Mouse (Mus musculus) hindbrain, embryonic 12.5 days (tissue): ENCODE results near the gene Mylpf. TPM values are rescaled to one million over a fixed set of nuclear protein-coding genes. Genes with fewer than 3 reads are reported as not detected.
"Not testable (repeated sequence)": the region's sequence is repeated elsewhere in the genome, so short reads cannot be mapped to it uniquely, and the experiment has no call there.

Source experiments
- ATAC-seq: fragments of 200-750 bp; cut with Nextera tagmentation; 2 replicates; pipeline ENCODE4 v1.8.0; 2017; ENCODE audit warnings: moderate TSS enrichment; ENCODE audit not compliant: low FRiP score
- H3K27ac ChIP-seq: fragments of 300-500 bp; sonication (generic); 2 replicates; pipeline ENCODE4 v1.5.1; 2016; ENCODE audit warnings: mild to moderate bottlenecking
- H3K27me3 ChIP-seq: fragments of 300-500 bp; sonication (generic); 2 replicates; pipeline ENCODE4 v1.6.1; 2016; ENCODE audit warnings: mild to moderate bottlenecking
- H3K36me3 ChIP-seq: fragments of 300-500 bp; sonication (generic); 2 replicates; pipeline ENCODE4 v1.6.1; 2016; ENCODE audit warnings: mild to moderate bottlenecking
- H3K4me1 ChIP-seq: fragments of 300-500 bp; sonication (generic); 2 replicates; pipeline ENCODE4 v1.6.1; 2016
- H3K4me2 ChIP-seq: fragments of 300-500 bp; sonication (generic); replicated peaks from 2 replicates; pipeline ENCODE4 v1.6.1; 2016; ENCODE audit warnings: mild to moderate bottlenecking
- H3K4me3 ChIP-seq: fragments of 300-500 bp; sonication (generic); 2 replicates; pipeline ENCODE4 v1.5.1; 2016; ENCODE audit warnings: mild to moderate bottlenecking
- H3K9ac ChIP-seq: fragments of 300-500 bp; sonication (generic); 2 replicates; pipeline ENCODE4 v1.6.1; 2016; ENCODE audit warnings: mild to moderate bottlenecking, moderate library complexity
- H3K9me3 ChIP-seq: fragments of 300-500 bp; sonication (generic); replicated peaks from 2 replicates; pipeline ENCODE4 v1.6.1; 2016; ENCODE audit warnings: mild to moderate bottlenecking
- WGBS: fragments of 180-500 bp; shearing (Covaris S2); methylation state at CpG from one replicate; pipeline ENCODE4 v1.1.7; 2016; 5-methylcytosine and 5-hydroxymethylcytosine counted together
- polyA plus RNA-seq: library from polyadenylated mRNA; unstranded; fragments of >200 nt; fragmentation: Nextera tagmentation; extraction: Ambion mirVana; gene quantifications from 2 replicates; pipeline ENCODE4 v1.2.1, GENCODE M21; 2016

The Mylpf gene
- 19.5 and 46.1 TPM in 2 replicates for polyA plus RNA-seq

GRCm38 (mm10) chr7:127208553-127209438 is at the start of gene Mylpf:
Gene Mylpf, plus strand, starts transcription at chr7:127208890.
- H3K4me2 ChIP-seq, result peak within 1 kb of the TSS; percentile 93
- ATAC-seq, result peak; percentile 95
- H3K9ac ChIP-seq, result peak within 1 kb of the TSS; percentile 97
- H3K4me1 ChIP-seq, result peaks cover 28% of the 10 kb centered on the region
- H3K9me3 ChIP-seq, result no peaks in the 10 kb centered on the region
- peaks cover 6% of the 10 kb centered on the region for H3K36me3 ChIP-seq
- H3K27me3 ChIP-seq, result peaks cover 5% of the 10 kb centered on the region
- peak within 1 kb of the TSS; percentile 98 for H3K4me3 ChIP-seq
- WGBS, result under 1% methylated on average over 44 of the region's 44 CpGs
- peak within 1 kb of the TSS; percentile 89 for H3K27ac ChIP-seq

- Histone ChIP-seq H3K4me1 (no peaks in the 10 kb centered on the region), H3K4me2 (no peak overlapping the region)
- WGBS, result 90% methylated on average over 5 of the region's 5 CpGs
Measured at GRCm38 (mm10) chr7:127162546-127162945, 46.1 kb upstream of the Mylpf start.

DNA sequence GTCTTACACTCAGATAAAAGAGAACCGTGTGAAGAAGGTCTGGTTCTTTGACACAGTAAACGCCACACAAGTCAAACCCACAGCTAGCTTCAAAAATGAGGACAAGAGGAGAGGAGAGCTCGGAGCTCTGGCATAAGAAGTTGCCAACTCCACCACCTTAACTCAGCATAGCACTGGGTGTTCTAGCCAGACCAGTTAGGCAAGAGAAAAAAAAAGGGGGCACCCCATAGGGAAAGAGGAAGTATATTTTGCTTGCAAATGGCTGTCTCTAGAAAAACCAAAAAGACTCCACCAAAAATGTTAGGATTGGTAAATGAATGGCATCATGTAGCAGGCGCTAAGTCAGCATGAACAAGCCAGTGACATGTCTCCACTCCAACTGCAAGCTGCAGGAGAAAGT is 44.7 kb upstream of the Mylpf start:
- no peak for ATAC-seq

More at GRCm38 (mm10) chr7:127162546-127162945, 46.1 kb upstream of the Mylpf start:
- no peak for ATAC-seq
- Histone ChIP-seq H3K9me3 (no peaks in the 10 kb centered on the region), H3K9ac (no peak overlapping the region), H3K27me3 (no peaks in the 10 kb centered on the region), H3K27ac (no peak overlapping the region), H3K4me3 (no peak overlapping the region), H3K36me3 (no peaks in the 10 kb centered on the region)

GRCm38 (mm10) chr7:127165607-127166493 is 42.8 kb upstream of the Mylpf start:
- no peak overlapping the region for H3K9ac ChIP-seq
- H3K27me3 ChIP-seq, result no peaks in the 10 kb centered on the region
- no peak overlapping the region for H3K27ac ChIP-seq
- 86% methylated on average over 12 of the region's 12 CpGs for WGBS
- H3K36me3 ChIP-seq, result no peaks in the 10 kb centered on the region
- H3K4me3 ChIP-seq, result no peak overlapping the region
- no peak overlapping the region for H3K4me2 ChIP-seq
- H3K4me1 ChIP-seq, result no peaks in the 10 kb centered on the region
- ATAC-seq, result no peak
- no peaks in the 10 kb centered on the region for H3K9me3 ChIP-seq

More for the DNA sequence above, 44.7 kb upstream of the Mylpf start:
- no peak overlapping the region for H3K4me2 ChIP-seq
- no peaks in the 10 kb centered on the region for H3K9me3 ChIP-seq
- H3K36me3 ChIP-seq, result no peaks in the 10 kb centered on the region
- no peak overlapping the region for H3K9ac ChIP-seq
- no peaks in the 10 kb centered on the region for H3K4me1 ChIP-seq
- no peak overlapping the region for H3K4me3 ChIP-seq
- 83% methylated on average over 4 of the region's 4 CpGs for WGBS
- H3K27ac ChIP-seq, result no peak overlapping the region
- no peaks in the 10 kb centered on the region for H3K27me3 ChIP-seq

DNA sequence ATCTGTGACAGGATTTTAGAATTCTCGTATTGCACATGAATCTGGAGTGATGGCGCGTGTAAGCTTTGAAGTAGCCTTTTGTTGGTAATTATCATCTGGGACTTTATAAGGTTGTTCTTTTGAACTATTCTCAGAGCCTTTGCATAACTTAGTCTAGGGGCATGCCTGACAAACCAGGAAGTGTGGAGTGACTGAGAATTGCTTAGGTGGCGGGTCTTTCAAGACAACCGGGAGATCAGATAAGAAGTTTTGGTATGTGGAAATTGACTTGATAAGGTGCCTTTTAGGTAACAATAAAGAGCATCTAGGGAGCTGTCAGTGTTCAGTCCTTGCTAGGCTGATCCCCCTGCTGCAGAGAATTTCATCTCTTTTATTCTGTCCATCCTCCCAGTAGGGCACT is 42.2 kb upstream of the Mylpf start:
- no peak for ATAC-seq
- H3K4me2 ChIP-seq, result no peak overlapping the region
- no peaks in the 10 kb centered on the region for H3K4me1 ChIP-seq
- no peaks in the 10 kb centered on the region for H3K36me3 ChIP-seq
- WGBS, result 88% methylated on average over 5 of the region's 5 CpGs
- no peak overlapping the region for H3K27ac ChIP-seq
- H3K9me3 ChIP-seq, result no peaks in the 10 kb centered on the region
- no peak overlapping the region for H3K9ac ChIP-seq
- H3K27me3 ChIP-seq, result no peaks in the 10 kb centered on the region
- H3K4me3 ChIP-seq, result no peak overlapping the region

GRCm38 (mm10) chr7:127176937-127177336 is 31.8 kb upstream of the Mylpf start:
- no peak overlapping the region for H3K4me3 ChIP-seq
- no peak overlapping the region for H3K9ac ChIP-seq
- no peak overlapping the region for H3K27ac ChIP-seq
- H3K36me3 ChIP-seq, result no peaks in the 10 kb centered on the region
- WGBS, result 74% methylated on average over 4 of the region's 4 CpGs
- H3K4me1 ChIP-seq, result no peaks in the 10 kb centered on the region
- H3K27me3 ChIP-seq, result no peaks in the 10 kb centered on the region
- H3K9me3 ChIP-seq, result no peaks in the 10 kb centered on the region
- no peak for ATAC-seq
- H3K4me2 ChIP-seq, result no peak overlapping the region

GRCm38 (mm10) chr7:127180783-127181182 is 27.9 kb upstream of the Mylpf start:
- Histone ChIP-seq H3K36me3 (no peaks in the 10 kb centered on the region), H3K9me3 (no peaks in the 10 kb centered on the region), H3K4me3 (no peak overlapping the region), H3K27me3 (no peaks in the 10 kb centered on the region), H3K9ac (no peak overlapping the region), H3K4me2 (no peak overlapping the region), H3K27ac (no peak overlapping the region), H3K4me1 (no peaks in the 10 kb centered on the region)
- 84% methylated on average over 2 of the region's 2 CpGs for WGBS
- ATAC-seq, result no peak

DNA sequence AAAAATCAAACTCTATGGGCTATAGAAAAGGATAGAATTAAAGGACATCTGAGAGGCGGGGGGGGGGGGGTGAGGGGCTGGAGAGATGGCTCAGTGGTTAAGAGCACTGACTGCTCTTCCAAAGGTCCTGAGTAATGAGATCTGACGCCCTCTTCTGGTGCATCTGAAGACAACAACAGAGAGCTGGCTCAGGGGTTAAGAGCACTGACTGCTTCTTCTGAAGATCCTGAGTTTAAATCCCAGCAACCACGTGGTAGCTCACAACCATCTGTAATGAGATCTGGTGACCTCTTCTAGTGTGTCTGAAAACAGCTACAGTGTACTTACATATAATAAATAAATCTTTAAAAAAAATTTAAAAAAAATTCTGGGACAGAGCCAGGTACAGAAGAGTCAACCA is 27.0 kb upstream of the Mylpf start:
- not testable (repeated sequence) for H3K9me3 ChIP-seq, H3K4me1 ChIP-seq, H3K9ac ChIP-seq, H3K4me2 ChIP-seq, H3K27me3 ChIP-seq, H3K27ac ChIP-seq, H3K4me3 ChIP-seq, ATAC-seq, H3K36me3 ChIP-seq
- WGBS, result 31% methylated on average over 3 of the region's 3 CpGs

- no peak overlapping the region for H3K27ac ChIP-seq
- no peaks in the 10 kb centered on the region for H3K36me3 ChIP-seq
- H3K4me3 ChIP-seq, result no peak overlapping the region
- 83% methylated on average over 8 of the region's 8 CpGs for WGBS
- no peak overlapping the region for H3K9ac ChIP-seq
- no peak for ATAC-seq
- no peak overlapping the region for H3K4me2 ChIP-seq
- H3K4me1 ChIP-seq, result no peaks in the 10 kb centered on the region
- no peaks in the 10 kb centered on the region for H3K27me3 ChIP-seq
- no peaks in the 10 kb centered on the region for H3K9me3 ChIP-seq
Measured at GRCm38 (mm10) chr7:127183345-127183744, 25.3 kb upstream of the Mylpf start.

DNA sequence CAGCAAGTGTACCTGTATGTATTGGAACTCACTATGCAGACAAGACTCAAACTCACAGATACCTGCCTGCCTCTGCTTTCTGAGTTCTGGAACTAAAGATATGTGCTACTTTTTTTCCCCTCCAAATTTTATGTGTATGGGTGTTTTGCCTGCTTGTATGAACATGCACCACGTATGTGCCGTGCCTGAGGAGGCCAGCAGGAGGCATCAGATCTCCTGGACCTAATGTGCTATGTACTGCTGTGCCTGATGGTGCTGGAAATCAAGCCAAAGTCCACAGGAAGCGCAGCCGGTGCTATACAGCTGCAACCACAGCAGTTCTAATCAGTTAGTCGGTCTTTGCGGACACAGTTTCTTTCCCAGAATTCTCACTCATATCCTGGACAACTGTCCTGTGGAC is 24.9 kb upstream of the Mylpf start:
- no peak for ATAC-seq
- H3K36me3 ChIP-seq, result no peaks in the 10 kb centered on the region
- H3K9me3 ChIP-seq, result no peaks in the 10 kb centered on the region
- 70% methylated on average over 6 of the region's 6 CpGs for WGBS
- no peaks in the 10 kb centered on the region for H3K27me3 ChIP-seq
- H3K4me2 ChIP-seq, result no peak overlapping the region
- H3K4me3 ChIP-seq, result no peak overlapping the region
- H3K27ac ChIP-seq, result no peak overlapping the region
- no peaks in the 10 kb centered on the region for H3K4me1 ChIP-seq
- H3K9ac ChIP-seq, result no peak overlapping the region

GRCm38 (mm10) chr7:127184720-127185119 is 24.0 kb upstream of the Mylpf start:
- Histone ChIP-seq H3K27me3 (no peaks in the 10 kb centered on the region), H3K9ac (no peak overlapping the region), H3K4me2 (no peak overlapping the region), H3K9me3 (no peaks in the 10 kb centered on the region), H3K4me3 (no peak overlapping the region), H3K36me3 (no peaks in the 10 kb centered on the region), H3K4me1 (no peaks in the 10 kb centered on the region), H3K27ac (no peak overlapping the region)
- ATAC-seq, result no peak
- WGBS, result 63% methylated on average over 1 of the region's 1 CpGs

DNA sequence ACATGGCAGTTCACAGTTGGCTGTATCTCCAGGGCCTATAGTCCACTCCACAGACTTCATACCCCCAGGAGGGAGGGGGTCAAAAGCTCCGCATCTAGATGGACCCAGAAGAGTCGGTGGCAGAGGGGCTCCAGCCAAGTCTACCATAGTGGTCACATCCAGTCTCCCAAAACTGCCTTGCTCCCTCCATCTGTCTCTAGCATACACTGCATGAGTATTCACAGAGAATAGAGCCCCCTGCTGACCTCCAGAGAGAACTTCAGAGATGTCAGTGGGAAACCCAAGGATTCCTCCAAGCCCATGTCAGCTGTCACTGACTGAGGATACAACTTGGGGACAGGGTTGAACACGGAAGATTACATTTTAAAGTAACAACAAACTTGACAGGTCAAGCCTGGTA is 23.1 kb upstream of the Mylpf start:
- no peak overlapping the region for H3K4me2 ChIP-seq
- H3K9me3 ChIP-seq, result no peaks in the 10 kb centered on the region
- no peak for ATAC-seq
- H3K9ac ChIP-seq, result no peak overlapping the region
- WGBS, result 62% methylated on average over 3 of the region's 3 CpGs
- H3K4me1 ChIP-seq, result no peaks in the 10 kb centered on the region
- H3K27me3 ChIP-seq, result no peaks in the 10 kb centered on the region
- no peak overlapping the region for H3K27ac ChIP-seq
- H3K4me3 ChIP-seq, result no peak overlapping the region
- H3K36me3 ChIP-seq, result no peaks in the 10 kb centered on the region; the same call in 1 of the 2 replicates
